Mouse (Mus musculus): ENCODE measurements at regions not wholly inside any gene's neighbourhood (a gene's known extent, or its start where the extent isn't known, plus 50 kb on each side); places are given as distances from the start of the nearest gene placed in this dataset.

GRCm38 (mm10) chrX:17026161-17026829 is 114.7 kb upstream of the Ndp start:
- DNase-seq (ENCODE audit: inconsistent ontology term): peak; percentile 73

GRCm38 (mm10) chrX:17017823-17018222 is 106.2 kb upstream of the Ndp start:
- DNase-seq (ENCODE audit: inconsistent ontology term): peak; percentile 57

GRCm38 (mm10) chrX:17009188-17009587 is 97.6 kb upstream of the Ndp start:
- no peak for DNase-seq (ENCODE audit: inconsistent ontology term)

- peak; percentile 84 for DNase-seq (ENCODE audit: inconsistent ontology term)
Measured at GRCm38 (mm10) chrX:16998578-16998977, 87.0 kb upstream of the Ndp start.
